Comparison of ENCODE assay signal across 8 mouse cellular contexts in genomic region chr2:84648369-84648768, GRCm38 (mm10). TPM values are rescaled to one million over a fixed set of nuclear protein-coding genes. Genes with fewer than 3 reads are reported as not detected.
A peak's percentile ranks its signal among the peaks of the same experiment; 100 is the strongest.
DNase-seq lines count a peak whose midpoint lies in the region; ATAC-seq and TF ChIP-seq lines count a peak whose summit lies in the region.

No protein-coding gene starts in this region.

- peak; percentile 50 for TF ChIP-seq CTCF in stomach, postnatal 0 days (IDR thresholded peaks at IDR 0.05; ENCODE audit: low read depth)

- no peaks in the 10 kb centered on the region for H3K36me3 ChIP-seq in neural tube, embryonic 11.5 days (ENCODE audit: control insufficient read depth, insufficient read depth, low read length)
- H3K36me3 ChIP-seq in liver, embryonic 12.5 days: 0 out of 2 replicates have a peak, but pooled peaks cover 4% of the 10 kb centered on the region
- no peaks in the 10 kb centered on the region for H3K36me3 ChIP-seq in stomach, postnatal 0 days (ENCODE audit: control insufficient read depth, insufficient read depth, low read length)

- no peak overlapping the region for H3K27ac ChIP-seq in neural tube, embryonic 11.5 days (ENCODE audit: low read depth, low read length)
- H3K27ac ChIP-seq in liver, embryonic 12.5 days: no peak overlapping the region
- H3K27ac ChIP-seq in stomach, postnatal 0 days (replicated peaks): no peak overlapping the region

- 0 out of 2 replicates have a peak, but pooled peaks cover 3% of the 10 kb centered on the region for H3K4me1 ChIP-seq in neural tube, embryonic 11.5 days (ENCODE audit: control insufficient read depth, insufficient read depth, low read length)
- peaks cover 36% of the 10 kb centered on the region for H3K4me1 ChIP-seq in liver, embryonic 12.5 days
- H3K4me1 ChIP-seq in stomach, postnatal 0 days (replicated peaks; ENCODE audit: control insufficient read depth, insufficient read depth): no peaks in the 10 kb centered on the region

- peak overlapping the region; percentile 68 for H3K4me2 ChIP-seq in neural tube, embryonic 11.5 days (ENCODE audit: low read depth)
- peak overlapping the region; percentile 74 for H3K4me2 ChIP-seq in liver, embryonic 12.5 days
- H3K4me2 ChIP-seq in stomach, postnatal 0 days (replicated peaks; ENCODE audit: low read depth): peak overlapping the region; percentile 49

- 44% methylated on average over 6 of the region's 6 CpGs for WGBS in neural tube, embryonic 11.5 days
- WGBS in liver, embryonic 12.5 days (ENCODE audit: insufficient replicate concordance): 55% methylated on average over 6 of the region's 6 CpGs
- 15% methylated on average over 6 of the region's 6 CpGs for WGBS in stomach, postnatal 0 days

- H3K27me3 ChIP-seq in neural tube, embryonic 11.5 days (ENCODE audit: control insufficient read depth, insufficient read depth, low read length): no peaks in the 10 kb centered on the region
- no peaks in the 10 kb centered on the region for H3K27me3 ChIP-seq in liver, embryonic 12.5 days (replicated peaks)
- no peaks in the 10 kb centered on the region for H3K27me3 ChIP-seq in stomach, postnatal 0 days (ENCODE audit: control insufficient read depth, insufficient read depth, low read length)

- H3K9ac ChIP-seq in neural tube, embryonic 11.5 days (ENCODE audit: low read length): peak overlapping the region; percentile 47
- peak overlapping the region; percentile 47; the same call in 1 of the 2 replicates for H3K9ac ChIP-seq in liver, embryonic 12.5 days
- H3K9ac ChIP-seq in stomach, postnatal 0 days (ENCODE audit: low read length): peak overlapping the region; percentile 53

- no peak for ATAC-seq in neural tube, embryonic 11.5 days (ENCODE audit: insufficient read depth, low FRiP score, low TSS enrichment)
- ATAC-seq in liver, embryonic 12.5 days: no peak
- ATAC-seq in stomach, postnatal 0 days (ENCODE audit: low FRiP score, low TSS enrichment): no peak
- no peak for ATAC-seq in granulocyte monocyte progenitor cell, adult 5-6 weeks (replicated peaks; ENCODE audit: poor library complexity, severe bottlenecking)

- no peaks in the 10 kb centered on the region for H3K9me3 ChIP-seq in neural tube, embryonic 11.5 days (ENCODE audit: control insufficient read depth, low read length)
- H3K9me3 ChIP-seq in liver, embryonic 12.5 days (replicated peaks): no peaks in the 10 kb centered on the region
- no peaks in the 10 kb centered on the region for H3K9me3 ChIP-seq in stomach, postnatal 0 days (ENCODE audit: control insufficient read depth, low read length)

- TF ChIP-seq EP300 in stomach, postnatal 0 days (optimal IDR thresholded peaks at IDR 0.05): no peak

- DNase-seq in cerebellum, postnatal 10 days: peak; percentile 26 to 43
- no peak for DNase-seq in cerebellum, postnatal 4 days (ENCODE audit: low spot score in 2 of 2)
- no peak for DNase-seq in neural tube, embryonic 11.5 days (ENCODE audit: low spot score)
- no peak for DNase-seq in neural tube, embryonic 10.5 days (ENCODE audit: extremely low spot score, low spot score)
- DNase-seq in stomach, postnatal 0 days (ENCODE audit: low spot score): no peak
- DNase-seq in right cerebral cortex, postnatal 25 days: no peak

- peak overlapping the region; percentile 70 for H3K4me3 ChIP-seq in neural tube, embryonic 11.5 days (ENCODE audit: low read depth, low read length)
- peak overlapping the region; percentile 63 for H3K4me3 ChIP-seq in liver, embryonic 12.5 days
- peak overlapping the region; percentile 71 for H3K4me3 ChIP-seq in stomach, postnatal 0 days (ENCODE audit: low read depth, low read length)

RNA-seq across cellular contexts. Expression of gene Ctnnd1, which starts 2.2 kb away (rescaled TPM):
- polyA plus RNA-seq in neural tube, embryonic 11.5 days (2014; fragmentation: Nextera tagmentation; extraction: Ambion mirVana): 37.5 and 43.0 TPM in 2 replicates
- 18.6 and 20.5 TPM in 2 replicates for polyA plus RNA-seq in liver, embryonic 12.5 days (2016; fragmentation: Nextera tagmentation; extraction: Ambion mirVana)
- polyA plus RNA-seq in stomach, postnatal 0 days (2015; fragmentation: Nextera tagmentation; extraction: Ambion mirVana): 34.5 and 38.8 TPM in 2 replicates
- total RNA-seq in granulocyte monocyte progenitor cell, adult 5-6 weeks (2014; fragmentation: Nextera tagmentation): 30.6 and 34.8 TPM in 2 replicates
- total RNA-seq in granulocyte monocyte progenitor cell, adult 5-6 weeks (2017): 27.4 and 44.7 TPM in 2 replicates

RNA-seq across cellular contexts. Expression of gene Btbd18, which starts 10.5 kb away (rescaled TPM):
- 0.21 and 0.27 TPM in 2 replicates for polyA plus RNA-seq in neural tube, embryonic 11.5 days (2014; fragmentation: Nextera tagmentation; extraction: Ambion mirVana)
- 0.04 and 0.10 TPM in 2 replicates for polyA plus RNA-seq in liver, embryonic 12.5 days (2016; fragmentation: Nextera tagmentation; extraction: Ambion mirVana)
- polyA plus RNA-seq in stomach, postnatal 0 days (2015; fragmentation: Nextera tagmentation; extraction: Ambion mirVana): 0.07 and 0.11 TPM in 2 replicates
- not detected in 2 replicates for total RNA-seq in granulocyte monocyte progenitor cell, adult 5-6 weeks (2014; fragmentation: Nextera tagmentation)
- not detected in 2 replicates for total RNA-seq in granulocyte monocyte progenitor cell, adult 5-6 weeks (2017)

RNA-seq across cellular contexts. Expression of gene Selenoh, which starts 22.2 kb away (rescaled TPM):
- 378 and 404 TPM in 2 replicates for polyA plus RNA-seq in neural tube, embryonic 11.5 days (2014; fragmentation: Nextera tagmentation; extraction: Ambion mirVana)
- polyA plus RNA-seq in liver, embryonic 12.5 days (2016; fragmentation: Nextera tagmentation; extraction: Ambion mirVana): 163 and 165 TPM in 2 replicates
- polyA plus RNA-seq in stomach, postnatal 0 days (2015; fragmentation: Nextera tagmentation; extraction: Ambion mirVana): 111 and 123 TPM in 2 replicates
- total RNA-seq in granulocyte monocyte progenitor cell, adult 5-6 weeks (2014; fragmentation: Nextera tagmentation): 189 and 209 TPM in 2 replicates
- total RNA-seq in granulocyte monocyte progenitor cell, adult 5-6 weeks (2017): 156 and 175 TPM in 2 replicates

RNA-seq across cellular contexts. Expression of gene Gm28635, which starts 29.5 kb away (rescaled TPM):
- not detected in 2 replicates for polyA plus RNA-seq in neural tube, embryonic 11.5 days (2014; fragmentation: Nextera tagmentation; extraction: Ambion mirVana)
- not detected in 2 replicates for polyA plus RNA-seq in liver, embryonic 12.5 days (2016; fragmentation: Nextera tagmentation; extraction: Ambion mirVana)
- polyA plus RNA-seq in stomach, postnatal 0 days (2015; fragmentation: Nextera tagmentation; extraction: Ambion mirVana): not detected in 2 replicates
- total RNA-seq in granulocyte monocyte progenitor cell, adult 5-6 weeks (2014; fragmentation: Nextera tagmentation): not detected in 2 replicates
- not detected in 2 replicates for total RNA-seq in granulocyte monocyte progenitor cell, adult 5-6 weeks (2017)

RNA-seq across cellular contexts. Expression of gene Med19, which starts 29.8 kb away (rescaled TPM):
- 59.4 and 59.6 TPM in 2 replicates for polyA plus RNA-seq in neural tube, embryonic 11.5 days (2014; fragmentation: Nextera tagmentation; extraction: Ambion mirVana)
- 27.2 and 28.1 TPM in 2 replicates for polyA plus RNA-seq in liver, embryonic 12.5 days (2016; fragmentation: Nextera tagmentation; extraction: Ambion mirVana)
- 18.1 and 18.2 TPM in 2 replicates for polyA plus RNA-seq in stomach, postnatal 0 days (2015; fragmentation: Nextera tagmentation; extraction: Ambion mirVana)
- 16.7 and 24.4 TPM in 2 replicates for total RNA-seq in granulocyte monocyte progenitor cell, adult 5-6 weeks (2014; fragmentation: Nextera tagmentation)
- total RNA-seq in granulocyte monocyte progenitor cell, adult 5-6 weeks (2017): 25.5 and 28.5 TPM in 2 replicates

Comparison
In these comparisons a context has a peak if more than half of its experiments do, and no peak if none do; other contexts are left out.
1. DNase-seq: peak in cerebellum, postnatal 10 days (2 of 2); none in cerebellum, postnatal 4 days (0 of 2), neural tube, embryonic 11.5 days (single experiment), neural tube, embryonic 10.5 days (single experiment), stomach, postnatal 0 days (single experiment) and right cerebral cortex, postnatal 25 days (single experiment).
2. Peak in every context shown above with its lines, with median percentiles within 50 percentile points of each other: H3K4me2 ChIP-seq, H3K4me3 ChIP-seq and H3K9ac ChIP-seq.